Mouse (Mus musculus): ENCODE results near the gene Wfdc2.

Wfdc2 gene

GRCm38 (mm10) chr2:164615386-164615785, 53.2 kb downstream of the Wfdc2 start:
- DNase-seq (ENCODE audit: extremely low read depth, low read depth), result no peak
